Mouse (Mus musculus) heart, embryonic 14.5 days (tissue): Measurements from ENCODE around the gene Fam198b. TPM values are rescaled to one million over a fixed set of nuclear protein-coding genes. Genes with fewer than 3 reads are reported as not detected.

Experiments
- ATAC-seq: fragments of 200-750 bp; cut with Nextera tagmentation; 2 replicates; pipeline ENCODE4 v1.8.0; 2017; ENCODE audit warnings: low read depth, moderate TSS enrichment; ENCODE audit not compliant: insufficient number of reproducible peaks, insufficient read depth, low FRiP score
- H3K27ac ChIP-seq, 2 experiments: fragments of 200-500 bp in 1 of 2; fragments of 300-500 bp in 1 of 2; sonication (generic) in 1 of 2; replicated peaks in 1 of 2; 2 replicates each; pipeline ENCODE4 v1.5.1; 2012 to 2014; ENCODE audit warnings: low read depth in 2 of 2, low read length in 2 of 2, control low read depth in 1 of 2, mild to moderate bottlenecking in 1 of 2, mixed read lengths in 1 of 2; ENCODE audit not compliant: control insufficient read depth in 1 of 2, insufficient read depth in 1 of 2
- H3K27me3 ChIP-seq: fragments of 300-500 bp; sonication (generic); 2 replicates; pipeline ENCODE4 v1.6.1; 2014; ENCODE audit warnings: mild to moderate bottlenecking, low read length, control low read depth; ENCODE audit not compliant: control insufficient read depth, insufficient read depth
- H3K36me3 ChIP-seq: fragments of 300-500 bp; sonication (generic); 2 replicates; pipeline ENCODE4 v1.6.1; 2014; ENCODE audit warnings: mild to moderate bottlenecking, control low read depth, low read length, mixed read lengths; ENCODE audit not compliant: control insufficient read depth, insufficient read depth
- H3K4me1 ChIP-seq, 2 experiments: fragments of 200-500 bp in 1 of 2; fragments of 300-500 bp in 1 of 2; sonication (generic) in 1 of 2; 2 replicates each; pipeline ENCODE4 v1.6.1; 2012 to 2014; ENCODE audit warnings: low read length in 2 of 2, control low read depth in 1 of 2, mixed read lengths in 1 of 2; ENCODE audit not compliant: control insufficient read depth in 2 of 2, insufficient read depth in 2 of 2
- H3K4me2 ChIP-seq: fragments of 300-500 bp; sonication (generic); 2 replicates; pipeline ENCODE4 v1.6.1; 2014; ENCODE audit warnings: mild to moderate bottlenecking, low read length
- H3K4me3 ChIP-seq, 2 experiments: fragments of 200-500 bp in 1 of 2; fragments of 300-500 bp in 1 of 2; sonication (generic) in 1 of 2; 2 replicates each; pipeline ENCODE4 v1.5.1; 2012 to 2014; ENCODE audit warnings: low read length in 2 of 2, mild to moderate bottlenecking in 2 of 2, control low read depth in 1 of 2, low read depth in 1 of 2, moderate library complexity in 1 of 2; ENCODE audit not compliant: control insufficient read depth in 1 of 2, insufficient read depth in 1 of 2
- H3K9ac ChIP-seq: fragments of 300-500 bp; sonication (generic); 2 replicates; pipeline ENCODE4 v1.6.1; 2014; ENCODE audit warnings: mild to moderate bottlenecking, low read length
- H3K9me3 ChIP-seq: fragments of 300-500 bp; sonication (generic); 2 replicates; pipeline ENCODE4 v1.6.1; 2016; ENCODE audit warnings: low read length, control low read depth; ENCODE audit not compliant: control insufficient read depth
- WGBS: fragments of 180-500 bp; shearing (Covaris S2); extraction: QIAGEN DNeasy Blood & Tissue Kit; methylation state at CpG from one replicate; pipeline ENCODE4 v1.1.7; 2014; 5-methylcytosine and 5-hydroxymethylcytosine counted together
- polyA plus RNA-seq: library from polyadenylated mRNA; unstranded; fragments of >200 nt; fragmentation: Nextera tagmentation; extraction: Ambion mirVana; gene quantifications from 2 replicates; pipeline ENCODE4 v1.2.1, GENCODE M21; 2014

Gene Fam198b
- polyA plus RNA-seq, 1 experiment from 2014 or later, result 46.9 TPM

DNA sequence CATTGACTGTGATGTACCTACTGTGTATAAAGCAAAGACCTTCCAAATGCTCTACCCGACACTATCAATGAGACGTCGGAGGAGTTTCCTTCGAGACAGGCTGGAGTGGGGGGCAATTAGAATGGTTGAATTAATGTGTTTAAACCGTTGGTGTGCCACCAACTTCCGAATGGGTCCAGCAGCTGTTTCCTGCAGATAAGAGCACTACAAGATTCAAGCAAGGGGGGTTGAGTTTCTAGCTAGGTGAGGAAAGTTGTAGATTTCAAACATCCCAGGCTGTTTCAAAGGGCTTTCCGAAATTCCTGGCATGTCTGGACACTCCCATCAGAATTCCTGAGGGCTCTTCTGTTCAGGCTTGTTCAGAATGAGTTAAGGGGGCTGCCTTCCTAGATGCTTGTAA is 22.9 kb downstream of the Fam198b start:
- Histone ChIP-seq H3K27ac (peak overlapping the region; percentile 46 to 57), H3K9me3 (no peaks in the 10 kb centered on the region), H3K4me2 (peak overlapping the region; percentile 1; the same call in 1 of the 2 replicates), H3K9ac (no peak overlapping the region; the same call in 1 of the 2 replicates), H3K27me3 (no peaks in the 10 kb centered on the region), H3K36me3 (peaks cover 49% of the 10 kb centered on the region), H3K4me3 (no peak overlapping the region), H3K4me1 (peaks cover 12 to 41% of the 10 kb centered on the region in 2 experiments)
- WGBS, result 11% methylated on average over 7 of the region's 7 CpGs
- peak; percentile 14; the same call in 1 of the 2 replicates for ATAC-seq

DNA sequence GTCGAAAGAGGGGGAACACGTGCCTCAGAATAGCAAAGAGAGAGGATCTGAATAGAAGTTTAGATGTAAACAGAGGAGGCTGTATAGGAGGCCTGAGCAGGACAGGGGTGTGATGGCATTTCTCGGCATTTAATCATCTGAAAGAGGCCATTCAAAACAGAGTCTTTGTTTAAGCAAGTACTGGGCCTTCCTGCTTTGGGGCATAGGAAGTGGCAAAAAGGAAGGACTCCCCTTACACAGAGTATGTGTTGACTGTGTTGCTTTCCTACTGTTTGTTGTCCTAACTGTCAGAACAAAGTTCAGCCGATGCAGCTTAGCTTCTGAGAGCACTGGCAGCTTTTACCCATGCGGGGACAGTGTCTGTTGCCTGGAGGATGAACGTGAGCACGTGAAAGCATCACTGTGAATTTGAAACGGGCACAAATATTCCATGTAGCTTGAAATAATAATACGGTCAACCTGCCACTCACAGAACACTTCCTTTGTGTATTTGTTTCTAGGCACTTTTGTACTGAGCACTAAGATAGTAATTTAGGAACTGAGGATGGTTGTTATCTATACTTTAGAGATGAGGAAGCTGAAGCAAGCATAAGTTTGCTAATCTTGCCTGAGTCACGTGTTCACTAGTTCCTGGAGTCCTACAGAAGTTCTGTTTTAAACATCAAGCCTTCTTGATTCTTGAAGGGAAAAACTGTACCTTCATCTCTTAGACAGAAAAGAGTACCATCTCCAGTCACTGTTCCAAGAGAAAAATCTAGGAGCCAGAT is 26.2 kb downstream of the Fam198b start:
- 58% methylated on average over 10 of the region's 10 CpGs for WGBS
- Histone ChIP-seq H3K4me2 (no peak overlapping the region), H3K4me1 (peaks cover 11 to 43% of the 10 kb centered on the region in 2 experiments), H3K36me3 (peaks cover 55% of the 10 kb centered on the region), H3K27me3 (no peaks in the 10 kb centered on the region), H3K9ac (no peak overlapping the region), H3K4me3 (no peak overlapping the region), H3K9me3 (no peaks in the 10 kb centered on the region), H3K27ac (peak overlapping the region; percentile 10 to 38; a peak in 2 of 4 replicates)
- ATAC-seq, result no peak

DNA sequence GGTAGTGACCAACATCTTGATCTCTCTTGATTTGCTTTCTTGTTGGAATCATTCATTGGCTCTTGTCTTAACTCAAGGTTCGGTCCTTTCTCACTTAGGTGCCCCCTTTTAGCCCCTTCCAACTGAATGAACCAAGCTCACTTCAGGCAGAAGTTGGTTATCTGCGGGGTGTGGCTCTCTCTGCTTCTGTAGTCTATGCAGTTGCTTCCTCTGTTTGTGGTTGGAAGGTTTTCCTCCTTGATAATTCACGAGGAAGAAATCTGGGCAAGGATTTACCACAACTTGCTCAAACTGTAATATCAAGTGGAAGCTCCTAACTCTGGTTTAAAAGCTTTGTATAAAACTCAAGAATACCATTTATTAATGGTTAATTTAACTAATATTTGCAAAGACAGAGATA is 26.8 kb downstream of the Fam198b start:
- Histone ChIP-seq H3K27me3 (no peaks in the 10 kb centered on the region), H3K27ac (peak overlapping the region; percentile 10 to 38; a peak in 1 of 4 replicates), H3K4me3 (no peak overlapping the region), H3K9me3 (no peaks in the 10 kb centered on the region), H3K4me1 (peaks cover 11 to 40% of the 10 kb centered on the region in 2 experiments), H3K36me3 (peaks cover 60% of the 10 kb centered on the region), H3K4me2 (no peak overlapping the region), H3K9ac (no peak overlapping the region)
- ATAC-seq, result no peak
- WGBS, result 68% methylated on average over 3 of the region's 3 CpGs

DNA sequence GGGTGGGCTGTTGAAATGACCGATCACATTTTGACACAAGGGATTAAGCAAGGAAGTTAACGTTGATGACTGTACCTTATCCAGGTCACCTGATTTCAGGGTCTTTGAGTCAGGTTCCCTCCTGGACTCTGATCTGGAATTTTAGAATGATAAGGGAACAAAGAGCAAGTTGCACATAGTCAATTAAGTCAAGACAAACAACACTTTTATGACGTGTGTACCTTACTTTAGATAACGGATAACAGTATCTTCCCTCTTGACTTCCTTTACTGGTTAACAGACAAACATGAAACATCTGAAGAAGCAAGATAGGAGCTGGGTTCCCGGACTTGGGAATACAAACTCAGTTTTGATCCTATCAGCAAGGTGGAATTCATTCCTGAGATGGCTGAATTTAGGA is 29.7 kb downstream of the Fam198b start:
- H3K9ac ChIP-seq, result no peak overlapping the region
- WGBS, result 30% methylated on average over 5 of the region's 5 CpGs
- H3K36me3 ChIP-seq, result peaks cover 76% of the 10 kb centered on the region
- no peaks in the 10 kb centered on the region for H3K27me3 ChIP-seq
- peaks cover 3 to 27% of the 10 kb centered on the region in 2 experiments; a peak in 3 of 4 replicates for H3K4me1 ChIP-seq
- H3K4me3 ChIP-seq, result no peak overlapping the region
- ATAC-seq, result no peak
- H3K27ac ChIP-seq, result no peak overlapping the region
- H3K9me3 ChIP-seq, result no peaks in the 10 kb centered on the region
- H3K4me2 ChIP-seq, result no peak overlapping the region

DNA sequence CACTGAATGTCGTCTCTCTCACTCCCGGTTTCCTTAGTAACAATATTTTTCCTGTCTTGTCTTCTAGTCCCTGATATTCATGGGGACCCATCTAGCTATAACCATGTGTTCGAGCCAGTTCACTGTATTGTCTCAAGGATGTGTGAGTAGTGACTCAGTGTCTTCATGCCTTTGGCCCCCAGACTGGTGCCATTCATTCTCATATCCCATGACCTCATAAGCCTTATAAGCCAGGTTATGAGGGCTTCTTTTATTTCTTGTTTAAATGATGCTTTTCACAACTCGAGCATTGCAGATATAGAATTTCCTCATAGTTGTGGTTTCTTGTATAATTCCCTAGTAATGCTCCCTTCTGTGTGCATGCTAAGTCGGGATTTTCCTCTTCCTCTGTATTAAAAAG is 31.9 kb downstream of the Fam198b start:
- Histone ChIP-seq H3K9ac (no peak overlapping the region), H3K9me3 (no peaks in the 10 kb centered on the region), H3K36me3 (peaks cover 57% of the 10 kb centered on the region), H3K4me3 (no peak overlapping the region), H3K4me2 (no peak overlapping the region), H3K4me1 (peaks cover 3 to 26% of the 10 kb centered on the region in 2 experiments; a peak in 3 of 4 replicates), H3K27ac (no peak overlapping the region), H3K27me3 (no peaks in the 10 kb centered on the region)
- WGBS, result 89% methylated on average over 5 of the region's 5 CpGs
- no peak for ATAC-seq

DNA sequence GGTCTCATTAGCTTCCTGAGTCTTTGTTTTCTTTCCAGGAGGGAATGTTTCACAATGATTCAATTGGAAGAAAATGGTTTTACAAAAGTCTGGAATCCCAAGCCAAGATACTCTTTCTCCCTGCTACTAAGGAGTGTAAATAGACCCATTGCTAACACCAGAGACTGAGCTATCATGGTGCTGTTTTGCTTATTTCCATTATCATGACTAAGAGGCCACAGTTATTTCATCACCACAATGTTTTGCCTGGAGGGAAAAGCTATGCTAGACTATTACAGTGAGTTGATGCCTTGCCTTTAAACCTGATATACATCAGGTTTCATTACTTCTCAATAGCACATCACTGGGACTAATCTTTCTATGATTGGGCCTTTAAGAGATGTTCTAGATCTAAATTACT is 34.4 kb downstream of the Fam198b start:
- H3K27ac ChIP-seq, result no peak overlapping the region
- H3K9ac ChIP-seq, result no peak overlapping the region
- no peaks in the 10 kb centered on the region for H3K9me3 ChIP-seq
- peaks cover 41% of the 10 kb centered on the region for H3K36me3 ChIP-seq
- H3K27me3 ChIP-seq, result no peaks in the 10 kb centered on the region
- H3K4me3 ChIP-seq, result no peak overlapping the region
- H3K4me2 ChIP-seq, result no peak overlapping the region
- H3K4me1 ChIP-seq, result peaks cover 6 to 35% of the 10 kb centered on the region in 2 experiments
- ATAC-seq, result no peak

DNA sequence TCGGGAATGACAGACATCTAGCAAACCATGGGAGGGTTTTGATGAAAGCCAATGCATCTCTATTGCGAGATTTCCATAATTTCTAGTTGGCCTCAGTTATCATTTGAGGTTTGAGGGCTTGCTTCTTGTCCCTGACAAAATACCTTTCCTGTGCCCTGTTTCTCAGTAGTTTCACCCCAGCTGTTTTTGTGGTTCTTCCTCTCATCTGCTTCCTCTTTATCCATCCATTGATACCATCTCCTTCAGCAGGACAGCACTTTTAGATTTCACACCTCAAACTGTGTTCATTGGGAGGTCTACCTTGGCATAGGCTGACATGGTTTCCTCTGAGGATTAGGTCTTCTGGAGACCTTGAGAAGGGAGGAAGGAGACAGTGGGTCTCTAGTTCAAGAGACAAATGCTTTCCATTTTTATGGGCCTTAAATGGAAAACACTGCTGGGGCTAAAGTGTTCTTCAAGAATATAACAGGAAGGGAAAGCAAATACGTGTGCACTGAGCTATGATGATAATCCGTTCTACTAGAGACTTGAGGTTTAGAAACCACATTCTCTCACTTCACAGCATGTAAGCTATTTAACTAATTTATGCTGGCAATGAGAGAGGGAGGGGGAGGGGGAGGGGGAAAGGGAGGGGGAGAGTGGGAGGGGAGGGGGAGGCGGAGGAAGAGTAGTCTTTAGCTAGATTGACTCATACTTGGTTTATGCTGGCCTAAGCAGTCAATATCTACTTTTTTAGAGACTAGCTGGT is 41.8 kb downstream of the Fam198b start:
- no peak overlapping the region for H3K4me2 ChIP-seq
- no peak overlapping the region for H3K9ac ChIP-seq
- H3K36me3 ChIP-seq, result peaks cover 11% of the 10 kb centered on the region
- peak overlapping the region; percentile 66 to 72 for H3K27ac ChIP-seq
- 62% methylated on average over 5 of the region's 5 CpGs for WGBS
- peaks cover 9 to 56% of the 10 kb centered on the region in 2 experiments for H3K4me1 ChIP-seq
- no peak overlapping the region for H3K4me3 ChIP-seq
- ATAC-seq, result no peak
- H3K27me3 ChIP-seq, result no peaks in the 10 kb centered on the region
- H3K9me3 ChIP-seq, result no peaks in the 10 kb centered on the region
